Mouse (Mus musculus) midbrain, embryonic 14.5 days (tissue): ENCODE data around the gene Cbx8. TPM values are rescaled to one million over a fixed set of nuclear protein-coding genes. Genes with fewer than 3 reads are reported as not detected.
A peak's percentile ranks its signal among the peaks of the same experiment; 100 is the strongest.

Experiments
- ATAC-seq: fragments of 200-750 bp; cut with Nextera tagmentation; 2 replicates; pipeline ENCODE4 v1.8.0; 2017; ENCODE audit warnings: moderate number of reproducible peaks, moderate library complexity; ENCODE audit not compliant: low FRiP score, low TSS enrichment
- DNase-seq: peaks from one replicate; pipeline ENCODE4 v3.0.0-alpha.2; 2015
- H3K27ac ChIP-seq: fragments of 300-500 bp; sonication (generic); replicated peaks from 2 replicates; pipeline ENCODE4 v1.5.1; 2014; ENCODE audit warnings: mild to moderate bottlenecking, low read depth, low read length, moderate library complexity
- H3K27me3 ChIP-seq: fragments of 300-500 bp; sonication (generic); 2 replicates; pipeline ENCODE4 v1.6.1; 2014; ENCODE audit warnings: low read length, control low read depth, mixed read lengths; ENCODE audit not compliant: control insufficient read depth, insufficient read depth
- H3K36me3 ChIP-seq: fragments of 300-500 bp; sonication (generic); 2 replicates; pipeline ENCODE4 v1.6.1; 2014; ENCODE audit warnings: low read length, control low read depth; ENCODE audit not compliant: control insufficient read depth, insufficient read depth
- H3K4me1 ChIP-seq: fragments of 300-500 bp; sonication (generic); 2 replicates; pipeline ENCODE4 v1.6.1; 2014; ENCODE audit warnings: mild to moderate bottlenecking, antibody characterized with exemption, low read length, control low read depth; ENCODE audit not compliant: control insufficient read depth, insufficient read depth
- H3K4me2 ChIP-seq: fragments of 300-500 bp; sonication (generic); 2 replicates; pipeline ENCODE4 v1.6.1; 2014; ENCODE audit warnings: mild to moderate bottlenecking, low read length, moderate library complexity
- H3K4me3 ChIP-seq: fragments of 300-500 bp; sonication (generic); replicated peaks from 2 replicates; pipeline ENCODE4 v1.5.1; 2014; ENCODE audit warnings: low read depth, low read length
- H3K9ac ChIP-seq: fragments of 300-500 bp; sonication (generic); replicated peaks from 2 replicates; pipeline ENCODE4 v1.6.1; 2014; ENCODE audit warnings: mild to moderate bottlenecking, low read length, moderate library complexity
- H3K9me3 ChIP-seq: fragments of 300-500 bp; sonication (generic); 2 replicates; pipeline ENCODE4 v1.6.1; 2016; ENCODE audit warnings: low read length, control low read depth, mixed read lengths; ENCODE audit not compliant: control insufficient read depth
- WGBS: fragments of 180-500 bp; shearing (Covaris S2); extraction: QIAGEN DNeasy Blood & Tissue Kit; methylation state at CpG from one replicate; pipeline ENCODE4 v1.1.7; 2014; 5-methylcytosine and 5-hydroxymethylcytosine counted together
- polyA plus RNA-seq: library from polyadenylated mRNA; unstranded; fragments of >200 nt; fragmentation: Nextera tagmentation; extraction: Ambion mirVana; gene quantifications from 2 replicates; pipeline ENCODE4 v1.2.1, GENCODE M21; 2014

The Cbx8 gene
- polyA plus RNA-seq, 1 experiment from 2014 or later = 11.5 TPM

DNA sequence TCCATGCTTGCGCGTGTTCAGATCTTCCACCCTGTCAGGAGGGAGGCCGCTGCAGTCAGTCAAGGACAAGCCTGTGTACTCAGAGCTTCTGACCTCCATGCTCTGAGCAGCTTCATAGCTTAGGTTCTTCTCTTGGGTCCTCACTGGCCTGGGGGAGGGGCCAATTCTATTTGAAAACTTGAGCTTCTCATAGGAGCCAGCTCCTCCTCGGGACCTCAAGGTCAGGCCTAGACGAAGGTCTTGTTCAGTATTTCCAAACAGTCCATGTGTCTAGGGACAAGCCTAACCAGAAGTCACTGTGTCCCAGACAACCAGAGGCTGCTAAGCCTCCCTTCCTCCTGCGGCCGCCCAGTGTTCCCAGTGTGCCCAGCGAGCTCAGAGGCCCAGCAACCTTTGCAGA, 26.1 kb upstream of the Cbx8 start:
- DNase-seq = no peak
- no peak overlapping the region for H3K9ac ChIP-seq
- no peak overlapping the region for H3K27ac ChIP-seq
- H3K9me3 ChIP-seq = no peaks in the 10 kb centered on the region
- no peaks in the 10 kb centered on the region for H3K27me3 ChIP-seq
- H3K4me1 ChIP-seq = no peaks in the 10 kb centered on the region
- no peak overlapping the region for H3K4me3 ChIP-seq
- no peaks in the 10 kb centered on the region for H3K36me3 ChIP-seq
- 74% methylated on average over 8 of the region's 8 CpGs for WGBS
- ATAC-seq = no peak
- no peak overlapping the region for H3K4me2 ChIP-seq

- DNase-seq (no peak), ATAC-seq (no peak)
- WGBS = 11% methylated on average over 3 of the region's 3 CpGs
- no peaks in the 10 kb centered on the region for H3K36me3 ChIP-seq
- H3K4me3 ChIP-seq = 0 out of 2 replicates have a peak overlapping the region, but pooled peaks have one; percentile 15
- no peak overlapping the region for H3K27ac ChIP-seq
- peaks cover 41% of the 10 kb centered on the region for H3K27me3 ChIP-seq
- no peak overlapping the region for H3K4me2 ChIP-seq
- no peak overlapping the region for H3K9ac ChIP-seq
- no peaks in the 10 kb centered on the region for H3K9me3 ChIP-seq
- H3K4me1 ChIP-seq = peaks cover 39% of the 10 kb centered on the region
Observed at GRCm38 (mm10) chr11:119059256-119059655, 18.5 kb upstream of the Cbx8 start.

DNA sequence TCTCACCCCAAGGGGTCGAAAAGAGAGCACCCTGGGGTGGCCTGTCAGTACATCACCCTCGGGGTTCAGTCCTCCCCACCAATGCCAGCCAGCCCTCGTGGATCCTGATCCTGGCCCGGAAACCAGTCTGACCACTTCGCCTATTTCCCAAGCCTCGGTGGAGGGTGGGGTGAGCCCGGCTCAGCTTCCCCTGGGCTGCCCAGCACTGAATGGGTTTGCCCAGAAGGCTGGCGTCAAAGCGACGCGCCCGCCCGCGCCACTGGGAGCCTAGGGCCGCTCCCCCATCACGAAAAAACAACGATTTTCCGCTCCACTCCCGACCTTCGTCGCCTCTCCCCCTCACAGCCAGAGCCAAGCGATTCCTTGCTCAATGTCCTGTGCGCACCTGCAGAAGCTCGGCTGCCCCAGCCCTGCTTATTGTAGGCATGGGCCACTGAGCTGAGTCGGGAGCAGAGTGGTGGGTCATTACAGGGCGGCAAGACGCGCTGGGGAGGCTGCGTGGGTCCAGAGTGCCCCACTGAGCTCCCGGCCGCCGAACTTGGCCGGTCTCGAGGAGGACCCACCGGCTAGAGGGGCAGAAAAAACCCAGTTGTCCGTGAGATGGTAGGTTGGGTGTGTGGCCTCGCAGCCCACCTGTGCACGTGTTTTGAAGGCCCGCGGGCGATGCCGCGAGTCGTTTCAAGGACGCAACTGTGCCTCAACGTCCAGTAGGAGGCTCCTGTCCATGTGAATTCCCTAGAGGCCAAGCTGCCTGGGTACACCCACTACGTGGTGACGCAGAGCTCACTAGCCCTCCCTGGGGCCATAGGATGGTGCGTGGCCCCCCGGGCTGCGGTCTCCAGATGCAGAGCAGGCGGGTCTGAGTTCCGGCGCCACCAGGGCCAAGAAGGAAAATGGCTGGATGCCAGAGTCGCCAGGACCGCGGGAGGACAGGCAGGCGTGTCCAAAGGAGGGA, 17.5 kb upstream of the Cbx8 start:
- no peak for ATAC-seq
- H3K9me3 ChIP-seq = no peaks in the 10 kb centered on the region
- H3K27me3 ChIP-seq = peaks cover 41% of the 10 kb centered on the region
- peak overlapping the region; percentile 36; the same call in 1 of the 2 replicates for H3K9ac ChIP-seq
- H3K36me3 ChIP-seq = no peaks in the 10 kb centered on the region
- H3K4me3 ChIP-seq = peak overlapping the region; percentile 15; the same call in 1 of the 2 replicates
- peak; percentile 68 for DNase-seq
- peaks cover 44% of the 10 kb centered on the region for H3K4me1 ChIP-seq
- peak overlapping the region; percentile 98 for H3K4me2 ChIP-seq
- 2% methylated on average over 58 of the region's 58 CpGs for WGBS
- H3K27ac ChIP-seq = no peak overlapping the region

GRCm38 (mm10) chr11:119057291-119057690, 16.5 kb upstream of the Cbx8 start:
- Histone ChIP-seq H3K9ac (peak overlapping the region; percentile 95), H3K4me3 (peak overlapping the region; percentile 54), H3K27me3 (peaks cover 41% of the 10 kb centered on the region), H3K27ac (peak overlapping the region; percentile 94), H3K4me2 (peak overlapping the region; percentile 98), H3K9me3 (no peaks in the 10 kb centered on the region), H3K36me3 (no peaks in the 10 kb centered on the region), H3K4me1 (peaks cover 52% of the 10 kb centered on the region)
- DNase-seq = peak; percentile 47
- no peak for ATAC-seq
- whole genome bisulfite sequencing = 2% methylated on average over 9 of the region's 9 CpGs

DNA sequence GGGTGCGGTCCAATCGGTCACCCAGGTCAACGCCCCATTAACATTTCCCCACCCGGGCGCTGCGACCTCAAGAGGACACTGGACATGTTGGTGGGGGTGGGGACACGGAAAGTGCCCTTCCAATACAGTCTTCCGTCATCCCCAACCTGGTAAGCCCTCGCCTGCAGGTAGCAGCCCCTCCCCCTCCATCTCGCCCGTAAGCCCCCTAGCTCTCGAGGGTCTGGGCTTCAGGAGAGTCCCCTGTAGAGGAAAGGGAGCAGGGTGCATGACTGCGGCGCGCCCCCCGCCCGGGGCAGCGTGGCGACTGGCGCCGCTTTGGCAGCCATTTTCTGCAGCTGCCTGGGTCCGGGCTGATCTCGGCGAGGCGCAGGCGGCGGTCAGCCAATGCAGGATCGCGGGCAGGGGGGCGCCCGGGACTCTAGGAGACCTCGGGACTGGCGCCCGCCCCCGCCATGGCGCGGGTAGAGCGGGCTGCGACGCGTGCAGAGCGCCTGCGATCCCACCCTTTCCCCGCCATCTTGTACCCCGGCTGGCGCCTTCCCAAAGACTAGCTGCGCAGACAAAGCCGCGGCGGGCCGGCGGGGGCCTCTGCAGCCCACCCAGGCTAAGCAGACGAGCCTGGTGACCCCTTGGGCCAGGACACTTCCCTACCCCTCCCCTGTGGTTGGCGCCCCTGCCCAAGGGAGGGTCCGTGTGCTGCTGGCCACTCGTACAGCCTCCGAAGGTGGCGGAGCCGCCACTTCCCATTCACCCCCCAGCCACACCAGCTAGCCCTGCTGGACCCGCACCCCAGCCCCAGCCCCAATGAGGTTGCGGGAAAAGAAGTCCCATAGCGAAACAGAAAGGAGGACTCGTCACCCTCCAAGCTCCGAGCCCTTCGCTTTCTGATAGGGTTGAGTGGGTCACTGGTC, 15.8 kb upstream of the Cbx8 start:
- Histone ChIP-seq H3K4me1 (peaks cover 55% of the 10 kb centered on the region), H3K36me3 (no peaks in the 10 kb centered on the region), H3K9me3 (no peaks in the 10 kb centered on the region), H3K9ac (peak overlapping the region; percentile 95), H3K27me3 (peaks cover 44% of the 10 kb centered on the region), H3K4me3 (peak overlapping the region; percentile 54), H3K4me2 (peak overlapping the region; percentile 98), H3K27ac (peak overlapping the region; percentile 94)
- WGBS = under 1% methylated on average over 65 of the region's 65 CpGs
- DNase-seq = peak; percentile 86
- ATAC-seq = peak; percentile 9; the same call in 1 of the 2 replicates

DNA sequence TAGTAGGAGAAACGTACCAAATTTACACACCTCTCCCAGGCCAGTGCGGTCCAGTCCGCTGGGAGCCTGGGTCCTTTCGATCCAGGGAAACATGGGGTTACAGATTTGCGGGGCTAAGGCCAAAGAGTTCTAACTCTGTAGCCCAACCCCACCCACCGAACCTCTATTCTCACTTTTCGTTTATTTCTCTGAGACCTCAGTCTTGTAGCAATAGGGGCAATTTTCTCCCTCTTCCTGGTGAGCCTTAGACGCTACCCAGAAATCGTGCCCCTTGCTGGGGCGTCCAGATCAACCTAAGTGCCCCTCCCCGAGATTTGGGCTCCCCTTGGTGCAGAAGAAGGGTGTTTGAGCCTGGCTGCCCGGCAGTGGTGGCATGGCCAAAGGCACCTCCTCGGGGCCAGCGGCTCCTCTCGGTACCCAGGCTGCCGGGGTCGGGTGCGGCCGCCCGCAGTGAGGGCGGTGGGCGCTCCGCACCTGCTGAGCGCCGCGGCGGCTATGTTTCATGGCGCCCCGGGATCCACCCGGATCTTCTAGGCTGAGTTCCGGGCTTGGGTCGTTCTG, 14.9 kb upstream of the Cbx8 start:
- peak overlapping the region; percentile 54 for H3K4me3 ChIP-seq
- H3K9ac ChIP-seq = peak overlapping the region; percentile 95; the same call in 1 of the 2 replicates
- H3K4me2 ChIP-seq = peak overlapping the region; percentile 98
- H3K36me3 ChIP-seq = no peaks in the 10 kb centered on the region
- peak; percentile 64 for DNase-seq
- peaks cover 55% of the 10 kb centered on the region for H3K4me1 ChIP-seq
- H3K9me3 ChIP-seq = no peaks in the 10 kb centered on the region
- H3K27ac ChIP-seq = peak overlapping the region; percentile 94; the same call in 1 of the 2 replicates
- no peak for ATAC-seq
- WGBS = under 1% methylated on average over 32 of the region's 32 CpGs
- peaks cover 53% of the 10 kb centered on the region for H3K27me3 ChIP-seq

DNA sequence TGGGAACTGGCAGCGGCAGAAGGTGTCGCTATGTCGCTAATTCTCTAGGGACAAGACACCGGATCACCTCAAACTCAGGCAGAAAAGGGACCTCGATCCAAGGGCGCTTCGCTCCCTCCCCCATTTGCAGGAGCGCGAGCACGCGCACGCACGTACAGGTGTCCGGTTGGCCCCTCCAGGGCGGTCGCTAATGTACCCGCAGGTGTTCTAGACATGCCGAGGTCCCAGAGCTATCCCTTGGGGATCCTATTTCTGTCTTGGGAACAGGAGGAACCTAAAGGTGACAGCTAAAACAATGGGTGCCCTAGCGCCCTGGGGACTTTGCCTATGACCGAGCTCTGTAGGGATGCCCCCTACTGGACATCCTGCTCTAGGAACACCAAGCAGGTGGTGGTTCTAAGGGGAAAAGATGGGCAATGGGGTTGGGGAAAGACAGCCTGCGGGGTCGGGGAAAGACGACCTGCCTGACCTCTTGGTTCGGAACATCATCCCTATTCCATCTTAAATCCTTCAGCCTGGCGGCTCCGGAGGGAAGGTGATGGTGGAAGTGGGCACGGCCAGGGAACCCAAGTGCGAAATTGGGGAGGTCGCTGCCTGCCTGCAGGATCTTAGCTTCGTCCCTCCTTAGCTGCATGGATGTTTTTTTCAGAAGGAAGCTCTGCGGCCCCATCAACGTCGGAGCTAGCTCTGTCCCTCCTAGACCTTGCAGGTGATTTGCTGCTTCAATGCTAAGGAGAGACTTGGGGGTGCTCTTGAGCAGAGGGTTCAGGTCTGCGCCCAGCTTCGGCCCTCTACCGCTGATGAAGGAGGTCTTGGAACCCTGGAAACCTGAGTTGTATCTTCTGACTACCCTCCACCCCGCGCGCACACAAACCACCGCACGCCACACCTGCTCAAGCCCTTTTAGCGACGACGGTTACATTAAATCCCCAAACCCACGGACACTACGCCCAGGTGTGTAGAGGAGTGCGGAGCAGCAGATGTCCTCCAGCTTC, 13.9 kb upstream of the Cbx8 start:
- Histone ChIP-seq H3K4me3 (peak overlapping the region; percentile 29), H3K9ac (peak overlapping the region; percentile 57), H3K4me2 (peak overlapping the region; percentile 98), H3K27me3 (peaks cover 53% of the 10 kb centered on the region), H3K36me3 (no peaks in the 10 kb centered on the region), H3K9me3 (no peaks in the 10 kb centered on the region), H3K4me1 (peaks cover 55% of the 10 kb centered on the region), H3K27ac (peak overlapping the region; percentile 97)
- WGBS = 2% methylated on average over 47 of the region's 47 CpGs
- ATAC-seq (no peak), DNase-seq (peak; percentile 80)
